Mouse (Mus musculus): ENCODE results near the gene Abhd6.

The Abhd6 gene

DNA sequence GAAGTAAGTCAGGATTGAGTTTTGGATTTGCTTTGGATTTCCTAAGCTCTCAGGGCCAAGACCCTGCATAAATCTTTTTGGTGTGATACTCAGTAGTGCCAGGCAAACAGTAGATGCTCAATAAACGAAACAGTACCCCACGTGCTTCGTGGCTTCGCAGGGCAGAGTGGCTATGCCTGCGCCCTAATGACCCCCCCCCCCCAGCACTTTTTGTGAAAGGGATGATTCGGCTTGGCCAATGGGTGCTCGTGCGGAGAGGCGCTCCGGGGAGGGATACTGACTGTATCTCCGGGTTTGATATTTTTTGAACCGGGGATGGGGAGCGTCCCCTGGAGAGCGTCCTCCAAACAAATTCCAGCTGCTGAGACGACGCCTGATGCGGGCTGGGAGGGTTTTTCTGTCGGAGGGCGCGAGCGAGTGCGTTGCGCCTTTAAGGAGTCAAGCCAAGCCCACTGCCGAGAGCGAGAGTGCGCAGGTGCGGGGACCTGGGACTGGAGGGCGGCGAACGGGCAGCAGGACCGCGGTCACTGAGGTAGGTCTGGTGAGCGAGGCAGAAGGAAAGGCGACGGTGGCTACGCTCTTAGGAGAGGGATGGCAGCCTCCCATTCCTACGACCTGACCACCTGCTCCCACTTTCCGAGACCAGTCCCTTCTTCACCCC lies at the start of gene Abhd6:
Abhd6 (plus strand) TSS at position 471 of the 661 bp plus-strand sequence.
- peak; percentile 84 for DNase-seq

DNA sequence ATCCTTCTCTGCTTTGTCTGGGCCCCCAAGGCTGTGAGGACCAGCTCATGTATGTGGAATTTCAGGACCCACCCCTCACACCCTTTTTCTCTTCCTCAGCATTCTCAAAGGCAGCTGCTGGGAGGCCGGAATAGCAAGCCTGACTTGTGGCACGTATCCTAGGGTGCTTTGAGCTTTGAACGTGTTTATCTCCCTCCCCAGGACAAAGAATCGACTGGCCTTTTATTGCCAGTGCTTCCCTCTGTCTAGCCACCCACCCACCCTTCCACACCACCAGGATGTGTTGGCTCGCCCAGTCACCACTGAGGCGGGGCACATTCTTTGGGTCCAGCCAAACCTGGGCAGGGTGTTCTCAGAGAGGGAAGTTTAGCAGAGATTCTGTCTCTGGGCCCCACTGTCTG lies 48.6 kb upstream of the Abhd6 start:
- DNase-seq: no peak

DNA sequence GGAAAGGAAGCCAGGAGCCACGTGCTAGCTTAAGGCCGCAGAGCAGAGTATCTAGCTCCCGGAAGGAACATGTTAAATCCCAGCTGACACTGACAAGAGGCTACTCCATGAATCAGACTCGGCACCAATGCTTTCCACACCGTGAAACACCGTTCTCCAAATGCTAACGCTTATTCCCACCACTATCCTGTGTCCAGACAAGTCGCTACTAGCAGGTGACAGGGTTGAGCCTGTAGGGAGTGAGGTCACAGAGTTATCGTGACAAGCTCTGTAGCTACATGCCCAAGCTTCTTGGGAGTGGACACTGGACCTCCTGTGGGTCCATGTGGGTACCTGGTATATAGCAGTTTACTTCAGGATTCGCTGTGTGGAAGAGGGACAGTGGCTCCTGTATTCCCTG lies 46.3 kb upstream of the Abhd6 start:
- no peak for DNase-seq

DNA sequence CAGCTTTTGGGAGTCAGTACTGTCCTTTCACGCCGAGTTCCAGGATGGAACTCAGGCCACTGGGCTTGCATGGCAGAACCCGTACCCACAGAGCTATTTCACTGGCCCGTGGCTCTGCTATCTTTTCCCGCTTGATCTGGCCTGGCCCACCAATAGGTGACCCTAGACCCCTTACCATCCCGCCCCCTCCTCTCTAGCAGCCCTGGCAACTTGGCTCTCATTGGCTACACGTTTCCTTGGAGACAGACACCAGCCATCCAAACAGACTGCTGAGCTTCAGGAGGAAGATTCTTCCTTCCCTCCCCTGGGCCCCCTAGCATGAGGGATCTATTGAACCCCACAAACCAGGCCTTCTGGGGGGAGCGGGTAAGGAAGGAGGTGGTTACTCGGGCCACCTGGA lies 45.7 kb upstream of the Abhd6 start, which contains the start of gene Gm45521:
Gm45521 (plus strand) TSS at position 240 of the 400 bp plus-strand sequence.
- DNase-seq: no peak

DNA sequence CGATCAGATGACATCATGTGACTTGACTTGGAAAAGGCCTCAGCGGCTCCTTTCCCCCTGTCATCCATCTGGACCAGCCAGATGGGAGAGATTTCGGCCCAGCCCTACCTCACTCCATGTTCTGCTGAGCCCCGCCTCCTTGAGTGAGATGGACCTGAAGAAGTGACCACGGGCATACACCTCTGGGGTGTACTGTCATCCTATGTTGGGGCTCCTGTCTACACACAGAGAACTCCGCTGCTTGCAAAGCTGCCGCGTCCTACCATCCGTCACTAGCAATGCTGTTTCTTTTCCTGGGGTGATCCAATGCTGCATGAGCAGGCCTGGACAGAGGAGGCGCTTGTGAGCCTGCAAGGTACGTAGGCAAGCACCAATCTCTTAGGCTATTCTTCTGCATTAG lies 42.1 kb upstream of the Abhd6 start:
- no peak for DNase-seq

DNA sequence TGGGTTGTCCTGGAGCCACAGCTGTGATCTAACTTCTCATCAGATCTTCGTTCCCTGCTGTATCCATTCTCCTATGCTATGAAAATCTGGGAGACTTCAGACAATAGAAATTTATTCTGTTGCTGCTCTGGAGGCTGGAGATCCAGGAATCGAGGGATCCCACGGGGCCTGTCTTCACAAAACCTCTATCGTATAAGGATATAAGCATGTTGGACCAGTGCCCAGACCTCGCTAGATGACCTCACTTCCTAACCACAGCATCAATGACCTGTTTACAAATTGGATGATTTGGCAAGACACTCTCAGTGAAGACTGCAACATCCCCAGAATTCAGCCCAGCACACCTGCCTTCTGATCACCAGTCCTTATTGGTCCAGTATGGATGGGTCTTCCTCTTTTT lies 41.0 kb upstream of the Abhd6 start:
- no peak for DNase-seq

DNA sequence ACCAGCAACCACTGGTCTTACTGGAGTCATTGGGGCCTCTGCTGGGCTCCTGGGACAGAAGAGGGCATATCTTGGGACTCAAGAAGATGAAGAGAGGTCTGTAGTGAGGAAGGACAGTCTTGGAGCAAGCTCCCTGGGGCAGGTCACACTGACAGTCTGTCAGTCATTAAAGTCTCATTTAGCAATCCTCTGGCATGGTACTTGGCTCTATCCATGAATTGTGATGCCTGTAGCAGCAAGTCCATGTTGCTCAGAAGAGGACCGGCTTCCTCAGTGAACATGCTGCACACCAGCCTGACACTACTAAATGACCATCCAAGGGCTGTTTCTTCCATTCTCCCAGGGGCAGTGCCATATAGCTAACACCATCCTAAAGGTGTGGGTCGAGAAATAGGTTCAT lies 40.1 kb upstream of the Abhd6 start:
- DNase-seq: no peak

DNA sequence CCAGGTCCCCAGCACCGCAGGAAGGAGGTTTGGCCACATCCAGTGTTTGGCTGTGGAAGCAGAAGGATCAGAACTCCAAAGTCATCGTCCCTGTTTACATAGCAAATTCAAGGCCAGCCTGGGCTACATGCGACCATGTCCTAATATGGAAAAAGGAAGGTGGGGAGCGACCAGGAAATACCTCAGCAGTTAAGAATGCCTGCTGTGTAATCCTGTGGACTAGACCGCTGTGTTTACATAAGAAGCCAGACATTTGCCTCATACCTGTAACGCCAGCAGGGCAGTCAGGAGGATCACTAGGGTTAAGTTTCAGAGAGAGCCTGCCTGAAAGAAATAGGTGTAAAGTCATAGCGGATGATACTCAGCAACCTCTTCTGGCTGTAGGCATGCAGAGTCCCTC lies 39.5 kb upstream of the Abhd6 start:
- DNase-seq: no peak

DNA sequence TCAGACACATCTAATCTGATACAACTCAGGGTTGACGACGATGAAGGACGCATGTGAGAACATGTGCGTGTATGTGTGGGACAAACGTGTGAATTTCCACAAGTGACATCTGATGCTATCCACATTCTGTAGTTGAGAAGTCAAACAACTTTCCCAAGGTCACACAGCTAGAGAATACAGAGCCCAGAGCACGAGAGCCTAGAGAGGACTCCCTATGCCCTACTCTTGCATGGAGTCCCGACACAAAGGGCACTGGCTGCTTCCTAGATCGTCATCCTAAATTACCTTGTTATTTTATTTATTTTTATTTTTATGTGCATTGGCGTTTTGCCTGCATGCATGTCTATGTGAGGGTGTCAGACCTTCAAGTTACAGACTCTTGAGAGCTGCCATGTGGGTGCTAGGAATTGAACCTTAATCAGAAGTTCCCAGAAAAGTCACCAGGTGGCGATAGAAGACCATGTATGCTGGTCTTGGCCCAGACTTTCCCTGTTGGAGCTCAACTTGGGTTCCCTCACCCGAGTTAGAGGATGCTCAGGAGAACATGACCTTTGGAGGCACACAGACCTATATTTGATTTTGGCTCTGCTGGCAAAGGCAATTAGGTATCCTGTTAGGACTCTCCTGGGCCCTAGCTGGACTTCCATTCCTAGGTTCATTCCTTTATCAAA lies 38.3 kb upstream of the Abhd6 start:
- peak; percentile 71 for DNase-seq

DNA sequence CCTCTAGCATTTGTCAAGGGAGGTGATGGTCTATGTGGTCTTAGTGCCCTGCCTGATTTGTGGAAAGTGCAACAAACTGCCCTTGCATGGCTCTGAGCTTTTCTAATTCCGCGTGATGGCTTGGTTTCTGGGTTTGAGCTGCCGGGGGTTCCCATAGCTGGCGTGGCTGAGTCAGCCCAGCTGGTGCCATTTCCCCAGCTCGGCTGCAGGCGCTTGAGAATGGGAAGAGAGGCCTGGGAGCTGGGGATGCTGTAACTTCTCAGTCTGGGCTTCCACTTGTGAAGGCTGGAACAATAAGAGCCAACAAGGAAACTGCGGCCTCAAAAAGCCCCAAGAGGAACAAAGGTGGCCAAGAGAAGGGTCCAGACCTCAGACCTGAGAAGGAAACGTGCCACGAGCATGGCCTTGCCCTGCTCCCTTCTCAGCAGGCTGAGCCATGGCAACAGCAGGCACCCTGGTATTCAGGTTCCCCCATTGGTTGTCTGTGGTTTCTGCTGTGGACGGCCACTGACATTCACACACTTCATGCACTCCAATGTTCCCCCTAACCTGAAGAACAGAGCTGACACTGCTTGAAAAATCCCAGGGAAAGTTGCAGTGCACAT lies 30.7 kb upstream of the Abhd6 start:
- DNase-seq: no peak

DNA sequence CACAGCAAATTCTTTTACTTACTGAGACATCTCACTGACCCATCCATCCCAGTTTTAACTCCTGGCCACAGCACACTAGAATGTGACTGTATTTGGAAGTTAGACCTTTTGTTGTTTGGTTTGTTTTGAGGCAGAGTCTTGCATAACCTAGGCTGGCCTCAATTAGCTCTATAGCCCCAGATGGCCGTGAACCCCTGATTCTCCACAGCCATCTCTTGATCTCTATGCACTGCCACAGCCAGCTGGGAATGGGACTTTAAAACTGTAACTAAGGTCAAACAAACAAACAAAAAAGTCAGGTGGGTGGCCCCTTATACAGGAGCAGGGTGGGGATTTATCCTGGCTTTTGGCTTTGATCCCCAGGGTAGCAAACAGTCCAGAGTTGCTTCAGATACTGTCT lies 28.1 kb upstream of the Abhd6 start:
- DNase-seq: no peak

DNA sequence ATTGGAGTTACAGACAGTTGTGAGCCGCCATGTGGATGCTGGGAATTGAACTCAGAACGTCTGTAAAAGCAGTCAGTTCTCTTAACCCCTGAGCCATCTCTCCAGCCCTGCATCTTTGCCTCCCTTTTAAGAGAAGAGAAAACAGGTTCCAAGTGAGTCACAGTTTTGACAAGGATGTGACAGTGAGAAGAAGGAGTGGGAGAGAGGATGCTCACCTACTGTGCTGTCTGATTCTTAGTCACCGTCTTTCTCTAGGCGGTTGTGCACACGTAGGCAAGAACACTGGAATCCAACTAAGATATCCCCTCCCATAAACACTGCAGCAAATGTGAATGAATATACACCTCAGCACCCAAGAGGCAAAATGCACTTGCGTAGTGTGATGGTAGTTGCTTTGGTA lies 27.5 kb upstream of the Abhd6 start:
- no peak for DNase-seq

DNA sequence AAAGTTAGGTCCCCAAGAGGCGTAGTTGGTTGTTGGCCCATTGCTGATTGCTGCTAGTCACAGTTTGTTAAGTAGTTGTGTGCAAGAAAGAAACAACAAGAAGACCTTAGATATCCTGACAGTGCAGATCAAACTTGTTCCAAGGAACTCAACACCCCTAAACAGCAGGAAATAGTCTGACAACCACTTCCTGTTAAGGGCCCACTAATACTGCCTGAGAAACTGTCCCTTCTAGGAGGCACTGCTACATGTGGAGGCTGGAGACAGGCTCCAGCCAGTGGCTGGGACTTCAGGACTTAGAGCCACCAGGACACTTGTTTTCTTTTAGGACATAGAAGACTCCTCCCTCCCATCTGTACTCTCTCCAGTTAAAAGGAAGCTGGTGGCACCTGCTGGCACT lies 25.2 kb upstream of the Abhd6 start:
- no peak for DNase-seq

DNA sequence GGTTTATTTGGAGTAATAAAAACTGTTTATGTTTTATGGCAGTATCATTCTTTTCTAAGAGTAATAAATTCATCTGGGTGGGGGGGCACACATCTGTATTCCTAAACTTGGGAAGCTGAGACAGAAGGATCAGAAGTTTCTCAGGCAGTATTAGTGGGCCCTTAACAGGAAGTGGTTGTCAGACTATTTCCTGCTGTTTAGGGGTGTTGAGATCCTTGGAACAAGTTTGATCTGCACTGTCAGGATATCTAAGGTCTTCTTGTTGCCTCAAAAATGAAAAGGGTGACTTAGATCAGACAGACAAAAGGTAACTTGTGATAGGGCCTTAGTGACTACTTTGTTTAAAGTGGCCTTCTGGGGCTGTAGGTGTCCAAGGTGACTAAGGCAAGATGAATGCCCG lies 24.5 kb upstream of the Abhd6 start:
- no peak for DNase-seq

DNA sequence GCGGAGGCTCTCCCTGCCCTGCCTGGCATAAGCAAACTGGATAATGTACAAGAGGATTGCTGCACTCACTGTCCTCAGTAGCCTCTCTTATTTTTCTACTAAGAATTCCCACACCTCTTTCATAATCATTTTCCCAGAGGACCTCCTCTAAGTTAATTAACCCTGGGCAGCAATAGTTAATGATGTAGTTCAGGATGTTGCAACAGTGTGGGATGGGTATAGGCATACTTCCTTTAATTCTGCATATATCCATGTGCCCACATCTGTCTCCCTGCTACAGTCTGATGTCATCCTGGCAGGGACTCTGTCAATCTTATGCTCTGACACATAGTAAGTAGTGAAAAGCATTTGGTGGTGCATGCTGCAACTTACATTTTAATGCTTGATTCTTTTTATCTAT lies 21.5 kb upstream of the Abhd6 start:
- DNase-seq: no peak

DNA sequence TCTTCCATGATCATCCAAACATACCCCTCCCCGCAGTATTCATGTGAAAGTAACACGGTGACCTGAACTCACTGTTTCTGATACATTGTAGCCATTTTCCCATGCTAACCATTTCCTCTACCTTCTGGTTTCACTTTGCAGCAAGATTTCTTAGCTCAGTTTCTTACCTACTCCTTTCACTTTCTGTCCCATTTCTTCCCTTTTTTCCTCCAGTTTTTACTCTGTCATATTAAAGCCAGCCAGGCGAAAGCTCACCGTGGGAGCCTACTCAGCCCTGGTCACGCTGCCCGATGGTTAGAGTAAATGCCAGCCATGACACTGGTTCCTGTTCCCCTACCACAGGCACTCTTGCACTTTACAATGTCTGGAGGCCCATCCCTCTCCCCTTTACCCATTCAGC lies 15.8 kb upstream of the Abhd6 start:
- no peak for DNase-seq

DNA sequence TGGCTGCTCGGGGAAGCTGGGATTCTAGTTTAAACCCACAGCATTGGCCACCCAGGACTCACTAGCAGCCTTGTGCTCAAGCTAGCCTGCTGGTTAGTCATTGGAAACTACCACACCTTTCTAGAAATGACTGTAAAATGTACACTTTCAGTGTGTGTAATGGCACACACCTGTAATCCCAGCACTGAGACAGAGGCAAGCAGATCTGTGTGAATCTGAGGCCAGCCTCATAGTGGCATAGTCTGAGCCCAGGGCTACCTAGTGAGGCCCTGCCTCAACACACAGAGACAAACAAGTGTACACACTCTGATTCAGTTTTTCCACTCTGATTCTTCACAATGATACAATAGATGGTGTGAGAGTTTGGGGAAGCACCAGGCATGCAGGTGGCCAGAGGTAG lies 13.3 kb upstream of the Abhd6 start:
- DNase-seq: no peak

DNA sequence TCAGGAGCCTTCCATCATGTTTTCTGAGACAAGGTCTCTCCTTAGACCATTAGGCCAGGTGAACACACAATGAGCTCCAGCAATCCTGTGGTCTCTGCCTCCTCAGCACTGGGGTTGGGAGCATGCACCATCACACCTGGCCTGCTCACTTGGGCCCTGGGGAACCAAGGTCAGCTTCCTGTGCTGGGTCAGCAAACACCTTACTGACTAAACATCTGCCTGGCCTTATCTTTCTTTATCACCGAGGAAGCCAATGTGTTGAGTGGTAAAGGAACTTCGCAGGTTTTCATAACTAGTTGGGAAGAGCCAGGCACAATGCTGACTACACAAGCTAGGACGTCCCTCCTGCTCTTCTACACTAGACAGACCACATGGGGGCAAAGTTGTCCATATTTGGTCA lies 12.7 kb upstream of the Abhd6 start:
- no peak for DNase-seq

DNA sequence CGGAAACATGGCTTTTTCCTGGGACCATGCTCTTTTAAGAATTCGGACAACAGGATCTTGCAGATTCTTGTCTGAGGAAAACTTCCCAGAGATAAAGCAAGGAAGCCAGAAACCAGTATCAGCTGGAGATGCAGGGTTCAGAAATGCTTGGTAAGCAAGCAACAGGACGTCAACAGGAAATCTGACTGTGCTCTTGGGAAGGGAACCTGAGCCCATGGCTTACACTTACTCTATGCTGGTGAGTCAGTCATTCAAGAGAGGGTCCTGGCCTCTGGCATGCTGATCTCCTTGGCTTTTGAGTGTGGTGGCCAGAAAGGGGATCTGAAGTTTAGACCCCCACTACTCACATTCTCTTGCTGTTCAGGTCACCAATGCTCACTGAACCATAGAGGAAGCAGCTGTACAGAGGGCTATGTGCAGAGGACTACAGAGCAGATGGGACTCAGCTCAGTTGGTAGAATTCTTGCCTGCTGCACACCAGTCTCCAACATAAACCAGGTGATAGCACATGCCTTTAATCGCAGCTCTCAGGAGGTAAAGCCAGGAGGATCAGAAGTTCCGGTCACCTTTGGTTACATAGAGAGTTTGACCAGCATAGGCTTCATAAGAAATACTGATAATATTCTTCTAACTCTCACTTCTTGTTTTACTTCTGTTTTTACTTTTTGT lies 11.5 kb upstream of the Abhd6 start:
- DNase-seq: no peak

DNA sequence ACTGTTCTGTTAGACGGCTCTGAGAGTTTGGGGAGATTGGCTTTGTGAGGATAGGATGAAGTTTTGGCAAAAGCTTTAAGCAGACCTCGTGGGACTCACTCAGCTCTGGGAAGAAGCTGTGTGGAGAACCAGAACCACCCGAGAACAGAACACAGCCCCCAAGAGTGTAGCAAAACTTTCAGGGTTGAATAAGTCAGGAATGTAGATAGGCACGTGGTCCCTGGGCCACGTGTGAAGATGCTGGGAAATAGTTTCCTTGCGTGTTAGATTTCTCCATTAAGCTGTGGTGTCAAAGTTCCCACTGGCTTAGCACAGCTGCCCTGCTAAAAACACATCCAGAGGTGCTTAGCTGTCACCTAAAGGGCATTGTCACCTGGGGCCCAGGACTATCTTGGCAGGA lies 10.5 kb upstream of the Abhd6 start:
- no peak for DNase-seq

DNA sequence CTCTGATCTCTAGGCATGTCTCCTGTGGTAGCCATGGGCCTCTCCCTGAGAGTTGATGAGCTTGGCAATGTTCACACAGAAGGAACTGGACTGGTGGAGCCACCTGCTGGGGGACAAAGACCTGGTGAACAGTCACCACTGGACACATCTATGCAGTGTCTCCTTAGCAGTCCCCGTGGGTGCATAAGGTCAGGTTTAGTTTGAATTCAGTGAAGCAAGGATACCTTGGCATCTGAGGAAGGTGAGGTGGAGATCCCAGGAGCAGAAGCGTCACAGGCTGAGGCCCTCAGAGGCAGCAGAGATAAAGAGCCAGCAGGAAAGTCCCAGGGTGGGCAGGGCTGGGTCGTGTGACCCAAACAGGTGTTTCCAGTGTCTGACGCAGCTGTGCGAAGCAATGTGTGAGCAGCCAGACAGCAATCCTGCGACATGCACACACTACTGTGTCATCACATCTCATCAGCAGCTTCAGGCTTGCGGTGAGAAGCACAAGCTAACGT lies 8.4 kb upstream of the Abhd6 start, which contains the start of gene Dnase1l3:
Dnase1l3 (minus strand) TSS at position 303 of the 497 bp plus-strand sequence.
- DNase-seq: peak; percentile 37

DNA sequence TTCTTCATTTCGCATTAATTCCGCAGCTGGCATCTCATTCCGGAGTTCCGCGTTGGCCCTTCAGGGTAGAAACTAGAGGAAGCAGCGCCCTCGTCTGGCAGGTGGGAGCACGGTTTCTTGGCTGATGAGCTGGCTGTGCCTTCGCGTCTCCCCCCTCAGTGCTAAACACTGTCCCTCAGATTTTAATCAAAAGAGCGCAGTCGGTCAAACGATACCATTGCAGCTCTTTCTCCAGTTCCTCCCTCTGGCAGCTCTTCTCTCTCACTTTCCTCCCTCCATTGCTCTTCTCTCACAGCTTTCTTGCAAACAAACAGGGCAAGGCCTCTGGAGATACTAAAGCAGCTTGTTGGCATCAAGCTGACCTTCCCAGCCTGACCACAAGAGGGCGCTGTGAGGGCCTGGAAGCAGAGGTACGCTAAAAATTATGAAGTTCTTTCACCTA lies 5.4 kb upstream of the Abhd6 start:
- DNase-seq: peak; percentile 92

DNA sequence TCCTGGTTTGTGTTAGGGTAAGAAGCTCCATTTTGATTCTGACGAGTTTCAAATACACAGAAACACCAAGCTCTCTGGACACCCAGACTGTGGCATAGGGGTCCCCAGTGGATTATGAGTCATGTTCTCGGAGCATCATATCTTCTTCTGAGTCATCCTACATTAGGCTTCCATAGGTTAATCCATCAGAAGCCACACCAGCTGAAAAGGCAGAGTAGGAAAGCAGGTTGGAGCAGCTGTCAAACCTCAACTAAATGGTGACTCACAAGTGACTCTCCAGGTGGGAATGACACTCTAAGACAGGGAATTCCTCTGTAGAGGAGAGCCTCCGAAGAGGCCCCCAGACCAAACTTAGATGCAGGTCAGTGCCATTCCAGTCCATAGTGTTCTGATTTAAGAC lies 3.7 kb upstream of the Abhd6 start:
- no peak for DNase-seq

DNA sequence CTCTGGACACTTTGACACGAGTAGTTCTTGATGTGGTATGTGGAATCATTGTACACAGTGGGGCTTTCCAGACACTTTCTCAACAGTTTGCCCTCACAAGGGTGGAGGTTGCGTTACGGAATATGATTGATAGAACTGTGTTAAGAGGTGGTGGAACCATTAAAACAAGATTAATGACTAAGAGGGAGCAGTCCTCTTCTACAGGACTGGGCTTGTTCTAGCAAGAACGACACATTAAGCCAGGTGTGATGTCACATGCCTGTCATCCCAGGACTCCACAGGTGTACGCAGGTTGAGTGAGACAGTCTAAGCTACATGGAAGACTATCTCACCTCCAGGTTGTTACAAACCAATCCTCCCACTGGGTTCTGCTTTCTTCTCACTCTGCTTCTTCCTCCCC lies 3.3 kb upstream of the Abhd6 start:
- DNase-seq: no peak
